Mouse (Mus musculus): ENCODE results near the gene Ppp2r5a.

GRCm38 (mm10) chr1:191435359-191435758, 32.3 kb upstream of the Ppp2r5a start:
- TF ChIP-seq CTCF (IDR thresholded peaks at IDR 0.05; ENCODE audit: low read depth): no peak
- TF ChIP-seq EP300 (IDR thresholded peaks at IDR 0.05; ENCODE audit: low read depth): no peak
